Mouse (Mus musculus) neutrophil, adult 83 days (primary cell): Measurements from ENCODE around the gene Fbxw14. TPM values are rescaled to one million over a fixed set of nuclear protein-coding genes. Genes with fewer than 3 reads are reported as not detected.

Experiments
- total RNA-seq, 2 experiments: library from RNA; stranded (reverse); gene quantifications; one replicate each; pipeline ENCODE4 v1.2.4; 2023

The Fbxw14 gene
- not detected for total RNA-seq

DNA sequence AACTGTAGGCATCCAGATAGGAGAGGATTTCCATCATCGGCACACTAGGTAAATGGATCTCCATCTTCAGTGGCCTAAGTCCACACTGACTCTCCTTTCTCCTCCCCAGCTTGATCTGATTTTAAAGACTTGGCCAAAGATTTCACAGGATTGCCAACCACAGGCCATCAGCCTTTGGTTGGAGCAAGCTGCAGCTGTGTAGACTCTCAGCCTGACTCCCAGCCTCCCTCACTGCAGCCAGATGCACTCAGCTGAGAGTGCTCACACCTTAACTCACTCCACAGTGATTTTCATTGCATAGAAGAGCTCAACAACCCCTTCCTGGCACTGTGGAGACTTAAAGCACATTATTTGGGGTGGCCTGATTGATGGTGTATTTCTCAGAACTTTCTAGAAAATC is at the start of gene Fbxw14:
TSS of gene Fbxw14 (minus strand) at position 101 of the 400 bp plus-strand sequence.

DNA sequence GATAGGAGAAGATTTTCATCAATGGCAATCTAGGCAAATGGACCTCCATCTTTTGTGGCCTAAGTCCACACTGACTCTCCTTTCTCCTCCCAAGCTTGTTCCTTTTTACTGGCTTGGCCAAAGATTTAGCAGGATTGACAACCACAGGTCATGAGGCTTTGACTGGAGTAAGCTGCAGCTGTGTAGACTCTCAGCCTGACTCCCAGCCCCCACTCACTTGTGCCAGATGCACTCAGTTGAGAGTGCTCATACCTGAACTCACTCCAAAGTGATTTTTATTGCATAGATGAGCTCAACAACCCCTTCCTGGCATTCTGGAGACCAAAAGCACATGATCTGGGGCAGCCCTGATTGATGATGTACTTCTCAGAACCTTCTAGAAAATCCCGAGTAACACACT is 52.8 kb downstream of the Fbxw14 start, which contains the start of gene Fbxw20:
TSS of gene Fbxw20 (minus strand) at position 101 of the 400 bp plus-strand sequence.

Other genes starting within 250 kb of the Fbxw14 start
- gene Shisa5, start 249.1 kb downstream of the Fbxw14 start, total RNA-seq, result 100 to 1,000 TPM; 192 to 213 TPM
- 10 to 100 TPM; 47.7 to 51.9 TPM for gene Trex1, start 227.9 kb downstream of the Fbxw14 start, total RNA-seq
- 10 to 100 TPM; 10.4 to 10.5 TPM for gene Atrip, start 213.6 kb downstream of the Fbxw14 start, total RNA-seq
- gene Ccdc51, start 205.2 kb downstream of the Fbxw14 start, total RNA-seq, result 1 to 10 TPM; 5.2 to 8.0 TPM
- gene Tma7, start 205.1 kb downstream of the Fbxw14 start, total RNA-seq, result 100 to 1,000 TPM; 243 to 254 TPM
- gene Plxnb1, start 192.3 kb downstream of the Fbxw14 start, total RNA-seq, result under 1 TPM; 0.11 to 0.68 TPM
- gene Fbxw21, start 125.6 kb downstream of the Fbxw14 start, total RNA-seq, result not detected
- gene Fbxw13, start 91.7 kb downstream of the Fbxw14 start, total RNA-seq, result not detected
- not detected for gene Fbxw20, start 52.9 kb downstream of the Fbxw14 start, total RNA-seq
- not detected for gene Fbxw28, start 52.0 kb upstream of the Fbxw14 start, total RNA-seq
- gene Fbxw22, start 116.6 kb upstream of the Fbxw14 start, total RNA-seq, result not detected
- not detected for gene Fbxw16, start 161.5 kb upstream of the Fbxw14 start, total RNA-seq
- not detected for gene Fbxw19, start 208.2 kb upstream of the Fbxw14 start, total RNA-seq